Mouse (Mus musculus) yolk sac, embryonic 10.5 days (tissue): ENCODE data around the gene Rnf182.

ENCODE experiments used
- DNase-seq: peaks from one replicate; pipeline ENCODE4 v3.0.0-alpha.2; 2017; ENCODE audit warnings: low spot score

The Rnf182 gene

DNA sequence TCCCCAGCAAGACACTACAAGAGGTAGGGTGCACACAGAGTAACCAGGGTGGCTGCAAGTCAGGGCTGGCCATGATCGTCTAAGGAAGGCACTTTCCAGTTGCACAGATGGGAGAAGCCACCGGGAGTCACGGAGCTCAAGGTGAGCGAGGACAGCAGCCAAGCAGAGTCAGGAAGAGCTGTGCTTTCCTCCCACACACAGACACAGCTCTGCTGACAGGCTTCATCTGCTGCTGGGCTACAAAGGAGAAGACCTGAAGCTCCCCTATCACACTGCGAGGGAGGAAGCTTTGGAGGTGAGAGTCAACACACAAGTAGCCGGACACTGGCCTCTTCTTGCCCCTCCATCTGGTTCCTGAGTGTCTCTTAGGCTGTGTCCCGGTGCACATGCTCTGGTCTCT lies 83.0 kb downstream of the Rnf182 start:
- no peak for DNase-seq

DNA sequence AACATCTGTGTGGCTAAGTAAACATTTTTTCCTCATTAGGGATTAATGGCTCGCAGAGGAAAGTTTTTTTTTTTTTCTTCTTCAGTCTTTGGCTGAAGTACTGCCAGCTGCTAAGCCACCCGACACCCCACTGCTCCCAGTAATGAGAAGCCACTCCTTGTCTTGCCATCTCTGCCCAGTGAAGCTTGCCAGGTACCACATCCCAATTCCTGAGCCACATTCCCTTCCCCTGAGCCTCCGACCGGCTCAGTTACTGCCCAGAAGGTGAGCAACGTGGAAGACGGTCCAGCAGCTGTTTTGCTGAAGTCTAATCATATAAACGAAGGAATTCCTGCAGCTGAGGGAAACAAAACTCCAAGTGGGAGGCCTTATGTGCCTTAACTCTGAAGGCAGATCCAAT lies 88.0 kb downstream of the Rnf182 start:
- no peak for DNase-seq

- DNase-seq: no peak
Observed at GRCm38 (mm10) chr13:43704533-43705116, 89.1 kb downstream of the Rnf182 start.

DNA sequence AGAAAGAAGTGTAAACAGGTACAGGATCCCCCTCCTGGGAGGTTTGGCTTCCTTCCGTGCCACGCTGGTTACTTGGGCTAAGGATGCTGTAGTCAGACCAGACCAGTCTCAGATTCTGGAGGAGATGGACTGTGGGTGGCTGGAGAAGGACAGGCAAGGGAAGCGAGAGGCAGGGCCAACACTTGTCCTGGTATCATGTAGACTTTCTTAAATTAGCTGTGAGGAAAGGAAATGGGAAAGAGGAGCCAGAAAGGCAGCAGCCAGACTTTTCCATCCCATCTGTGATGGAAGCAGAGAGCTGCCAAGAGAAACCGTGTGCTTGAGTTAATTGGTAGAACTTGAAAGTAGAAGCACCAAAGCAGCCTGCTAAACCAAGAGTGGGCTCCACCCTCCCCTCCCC lies 90.9 kb downstream of the Rnf182 start:
- DNase-seq: no peak

- DNase-seq: no peak
Observed at GRCm38 (mm10) chr13:43709529-43709928, 94.0 kb downstream of the Rnf182 start.

- DNase-seq: no peak
Observed at GRCm38 (mm10) chr13:43711708-43712314, 96.3 kb downstream of the Rnf182 start.

DNA sequence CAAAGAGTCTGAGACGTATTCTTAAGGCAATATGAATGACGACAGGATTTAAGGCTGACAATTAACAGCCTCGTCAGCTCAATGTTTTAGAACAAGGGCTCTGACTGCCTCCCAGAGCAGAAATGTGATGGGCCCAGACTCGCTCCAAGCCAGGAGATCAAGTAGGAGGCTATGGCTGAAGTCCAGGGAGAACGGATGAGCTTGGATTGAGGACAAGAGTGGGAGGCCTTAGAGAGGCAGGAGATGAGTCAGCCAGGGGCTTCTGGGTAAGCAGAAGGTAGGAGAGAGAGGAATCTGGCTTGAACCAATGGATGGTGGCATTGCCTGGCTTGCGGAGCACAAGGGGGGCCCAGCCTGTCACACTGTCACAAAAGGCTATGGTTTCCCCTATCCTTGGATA lies 99.2 kb downstream of the Rnf182 start:
- DNase-seq: no peak

DNA sequence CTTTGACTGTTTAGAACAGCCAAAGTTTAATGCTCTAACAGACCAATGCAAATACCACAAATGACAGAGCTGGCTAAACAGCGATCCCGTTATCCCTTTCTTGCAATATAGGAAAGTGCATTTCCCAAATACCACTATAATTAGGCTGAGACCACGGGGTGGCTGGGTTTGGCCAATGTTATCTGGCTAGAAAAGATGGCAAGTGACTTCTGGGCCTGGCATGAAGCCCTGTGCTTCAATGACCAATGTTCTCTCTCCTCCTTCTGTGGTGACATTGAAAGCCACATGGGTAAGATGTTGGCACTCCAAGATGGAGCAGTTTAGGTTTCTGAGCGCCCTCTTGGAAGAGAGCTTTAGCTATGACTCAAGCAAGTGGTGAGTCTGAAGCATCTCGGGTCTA lies 100.0 kb downstream of the Rnf182 start:
- DNase-seq: no peak

DNA sequence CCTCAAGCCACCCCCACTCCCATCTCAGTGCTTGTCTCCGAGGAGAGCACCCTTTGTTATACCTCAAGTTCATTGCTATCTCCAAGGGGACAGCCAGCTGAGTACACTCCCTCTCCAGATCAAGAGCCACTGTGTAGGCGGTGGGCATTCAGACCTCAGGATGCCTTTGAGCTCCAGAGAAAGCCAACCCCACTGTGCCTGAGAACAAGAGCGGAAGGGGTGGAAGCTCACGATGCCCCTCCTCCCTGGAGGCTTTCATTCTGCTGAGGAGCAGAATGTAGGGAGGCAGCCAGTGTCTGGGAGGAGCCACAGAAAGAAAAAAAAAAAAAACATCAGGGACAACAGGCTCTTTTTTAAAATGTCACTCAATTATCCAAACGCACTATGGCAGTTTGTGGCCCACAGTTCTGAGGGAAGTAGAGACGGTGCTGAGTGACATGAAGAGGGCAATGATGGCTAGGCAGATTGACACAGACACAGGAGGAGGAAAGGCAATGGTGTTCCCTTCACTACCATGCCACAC lies 101.1 kb downstream of the Rnf182 start:
- no peak for DNase-seq

DNA sequence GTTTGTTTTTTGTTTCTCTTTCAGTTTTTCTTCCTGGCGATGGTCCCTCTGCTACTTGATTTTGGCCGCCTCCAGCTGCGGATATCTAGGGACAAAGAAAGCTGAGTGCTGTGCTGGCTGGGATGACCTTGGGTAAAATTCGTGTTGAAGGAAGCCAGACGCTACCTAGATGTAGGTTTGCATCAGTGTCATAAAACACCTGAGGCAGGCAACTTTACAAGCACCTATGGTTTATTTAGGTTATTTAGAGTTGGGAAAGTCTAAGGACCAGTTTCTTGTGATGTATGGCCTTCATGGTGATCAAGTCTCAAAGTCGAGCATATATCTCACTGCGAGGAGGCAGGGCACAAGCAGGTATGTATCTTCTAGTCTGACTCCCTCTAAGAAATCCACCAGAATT lies 102.7 kb downstream of the Rnf182 start:
- no peak for DNase-seq

- no peak for DNase-seq
Observed at GRCm38 (mm10) chr13:43720496-43720895, 105.0 kb downstream of the Rnf182 start.
